Mouse (Mus musculus) neutrophil, adult 5-6 weeks (primary cell): ENCODE data around the gene Prr29. TPM values are rescaled to one million over a fixed set of nuclear protein-coding genes. Genes with fewer than 3 reads are reported as not detected.

ENCODE experiments used
- total RNA-seq: library from RNA; stranded (forward); fragments of 200-1000 nt; gene quantifications from 2 replicates; pipeline ENCODE4 v1.2.3, GENCODE M21; 2017

Prr29 gene
- total RNA-seq, 1 experiment from 2014 or later, result not detected

Other genes starting within 250 kb of the Prr29 start
- 2.4 and 4.1 TPM in 2 replicates for gene Gm10840, start 204.6 kb upstream of the Prr29 start, total RNA-seq
- gene Limd2, start 204.6 kb upstream of the Prr29 start, total RNA-seq, result 145 and 154 TPM in 2 replicates
- gene Strada, start 163.3 kb upstream of the Prr29 start, total RNA-seq, result 34.6 and 36.5 TPM in 2 replicates
- gene Ccdc47, start 149.1 kb upstream of the Prr29 start, total RNA-seq, result 109 and 118 TPM in 2 replicates
- 106 and 126 TPM in 2 replicates for gene Ddx42, start 148.5 kb upstream of the Prr29 start, total RNA-seq
- gene Ftsj3, start 109.4 kb upstream of the Prr29 start, total RNA-seq, result 60.0 and 63.8 TPM in 2 replicates
- gene Psmc5, start 109.3 kb upstream of the Prr29 start, total RNA-seq, result 53.5 and 58.3 TPM in 2 replicates
- gene Smarcd2, start 92.5 kb upstream of the Prr29 start, total RNA-seq, result 241 and 253 TPM in 2 replicates
- gene Tcam1, start 88.8 kb upstream of the Prr29 start, total RNA-seq, result not detected in 2 replicates
- 0.70 and 2.7 TPM in 2 replicates for gene Gh, start 63.6 kb upstream of the Prr29 start, total RNA-seq
- 904 and 938 TPM in 2 replicates for gene Cd79b, start 50.7 kb upstream of the Prr29 start, total RNA-seq
- 5.9 and 8.0 TPM in 2 replicates for gene Scn4a, start 12.2 kb upstream of the Prr29 start, total RNA-seq
- 114 and 128 TPM in 2 replicates for gene Icam2, start 22.6 kb downstream of the Prr29 start, total RNA-seq
- gene Ern1, start 122.4 kb downstream of the Prr29 start, total RNA-seq, result 18.6 and 23.6 TPM in 2 replicates
- gene Tex2, start 248.0 kb downstream of the Prr29 start, total RNA-seq, result 13.5 and 15.9 TPM in 2 replicates